Mouse (Mus musculus) CH12.LX (cell line): ENCODE measurements around the gene Cic. TPM values are rescaled to one million over a fixed set of nuclear protein-coding genes. Genes with fewer than 3 reads are reported as not detected.

Source experiments
- polyA plus RNA-seq: library from polyadenylated mRNA; unstranded; fragments of >175 nt; gene quantifications from 2 replicates; pipeline ENCODE4 v1.2.1, GENCODE M21; 2012; ENCODE audit warnings: low read depth; ENCODE audit not compliant: insufficient read length
- total RNA-seq, 2 experiments: library from RNA; depleted of rRNA; stranded (reverse); fragments of 300-350 nt in 1 of 2; fragments of >200 nt in 1 of 2; gene quantifications; 2 replicates each; pipeline ENCODE4 v1.2.3; 2012 to 2014

The Cic gene
- total and polyA plus RNA-seq, 3 experiments: 2.5 to 34.5 (median 21.7) TPM

Other genes starting within 250 kb of the Cic start
- gene Grik5, start 195.4 kb upstream of the Cic start, total RNA-seq (2012; rRNA removed): 0.88 and 2.1 TPM in 2 replicates
- gene Grik5, start 195.4 kb upstream of the Cic start, total RNA-seq (2014; rRNA removed): 0.80 and 1.0 TPM in 2 replicates
- gene Grik5, start 195.4 kb upstream of the Cic start, polyA plus RNA-seq: 1.5 and 2.0 TPM in 2 replicates
- 11.2 and 11.8 TPM in 2 replicates for gene Zfp574, start 195.1 kb upstream of the Cic start, total RNA-seq (2012; rRNA removed)
- gene Zfp574, start 195.1 kb upstream of the Cic start, total RNA-seq (2014; rRNA removed): 2.8 and 3.4 TPM in 2 replicates
- 11.9 and 13.3 TPM in 2 replicates for gene Zfp574, start 195.1 kb upstream of the Cic start, polyA plus RNA-seq
- 28.2 and 46.1 TPM in 2 replicates for gene Pou2f2, start 88.0 kb upstream of the Cic start, total RNA-seq (2012; rRNA removed)
- gene Pou2f2, start 88.0 kb upstream of the Cic start, total RNA-seq (2014; rRNA removed): 7.3 and 8.9 TPM in 2 replicates
- 72.1 and 102 TPM in 2 replicates for gene Pou2f2, start 88.0 kb upstream of the Cic start, polyA plus RNA-seq
- gene Dedd2, start 47.1 kb upstream of the Cic start, total RNA-seq (2012; rRNA removed): 11.7 and 12.1 TPM in 2 replicates
- gene Dedd2, start 47.1 kb upstream of the Cic start, total RNA-seq (2014; rRNA removed): 10.7 and 13.9 TPM in 2 replicates
- gene Dedd2, start 47.1 kb upstream of the Cic start, polyA plus RNA-seq: 10.2 and 10.6 TPM in 2 replicates
- gene Zfp526, start 46.3 kb upstream of the Cic start, total RNA-seq (2012; rRNA removed): 6.5 and 7.4 TPM in 2 replicates
- 2.0 and 2.2 TPM in 2 replicates for gene Zfp526, start 46.3 kb upstream of the Cic start, total RNA-seq (2014; rRNA removed)
- gene Zfp526, start 46.3 kb upstream of the Cic start, polyA plus RNA-seq: 6.5 and 7.0 TPM in 2 replicates
- 47.5 and 55.1 TPM in 2 replicates for gene Gsk3a, start 29.9 kb upstream of the Cic start, total RNA-seq (2012; rRNA removed)
- 44.1 and 45.8 TPM in 2 replicates for gene Gsk3a, start 29.9 kb upstream of the Cic start, total RNA-seq (2014; rRNA removed)
- 72.2 and 76.1 TPM in 2 replicates for gene Gsk3a, start 29.9 kb upstream of the Cic start, polyA plus RNA-seq
- 13.0 and 13.2 TPM in 2 replicates for gene Erf, start 16.9 kb upstream of the Cic start, total RNA-seq (2012; rRNA removed)
- 6.1 and 7.1 TPM in 2 replicates for gene Erf, start 16.9 kb upstream of the Cic start, total RNA-seq (2014; rRNA removed)
- 15.2 and 15.4 TPM in 2 replicates for gene Erf, start 16.9 kb upstream of the Cic start, polyA plus RNA-seq
- gene Pafah1b3, start 30.3 kb downstream of the Cic start, total RNA-seq (2012; rRNA removed): 22.7 and 50.2 TPM in 2 replicates
- gene Pafah1b3, start 30.3 kb downstream of the Cic start, total RNA-seq (2014; rRNA removed): 9.7 and 17.6 TPM in 2 replicates
- 5.9 TPM in 2 replicates for gene Pafah1b3, start 30.3 kb downstream of the Cic start, polyA plus RNA-seq
- not detected in 2 replicates for gene Prr19, start 33.7 kb downstream of the Cic start, total RNA-seq (2012; rRNA removed)
- gene Prr19, start 33.7 kb downstream of the Cic start, total RNA-seq (2014; rRNA removed): not detected in 2 replicates
- gene Prr19, start 33.7 kb downstream of the Cic start, polyA plus RNA-seq: not detected in 2 replicates
- not detected in 2 replicates for gene Tmem145, start 38.4 kb downstream of the Cic start, total RNA-seq (2012; rRNA removed)
- gene Tmem145, start 38.4 kb downstream of the Cic start, total RNA-seq (2014; rRNA removed): not detected in 2 replicates
- gene Tmem145, start 38.4 kb downstream of the Cic start, polyA plus RNA-seq: 0.10 TPM in 1 of 2 replicates, not detected in the other
- 0.92 and 1.7 TPM in 2 replicates for gene Megf8, start 49.5 kb downstream of the Cic start, total RNA-seq (2012; rRNA removed)
- gene Megf8, start 49.5 kb downstream of the Cic start, total RNA-seq (2014; rRNA removed): 0.50 and 0.62 TPM in 2 replicates
- 1.0 and 1.2 TPM in 2 replicates for gene Megf8, start 49.5 kb downstream of the Cic start, polyA plus RNA-seq
- gene Cnfn, start 102.0 kb downstream of the Cic start, total RNA-seq (2012; rRNA removed): not detected in 2 replicates
- gene Cnfn, start 102.0 kb downstream of the Cic start, total RNA-seq (2014; rRNA removed): not detected in 2 replicates
- gene Cnfn, start 102.0 kb downstream of the Cic start, polyA plus RNA-seq: not detected in 2 replicates
- gene Lipe, start 131.0 kb downstream of the Cic start, total RNA-seq (2012; rRNA removed): 2.7 and 3.4 TPM in 2 replicates
- 2.3 and 2.8 TPM in 2 replicates for gene Lipe, start 131.0 kb downstream of the Cic start, total RNA-seq (2014; rRNA removed)
- 5.9 and 6.4 TPM in 2 replicates for gene Lipe, start 131.0 kb downstream of the Cic start, polyA plus RNA-seq
- not detected in 2 replicates for gene Cxcl17, start 145.2 kb downstream of the Cic start, total RNA-seq (2012; rRNA removed)
- gene Cxcl17, start 145.2 kb downstream of the Cic start, total RNA-seq (2014; rRNA removed): not detected in 2 replicates
- gene Cxcl17, start 145.2 kb downstream of the Cic start, polyA plus RNA-seq: not detected in 2 replicates
- gene Ceacam1, start 209.9 kb downstream of the Cic start, total RNA-seq (2012; rRNA removed): 3.1 TPM in 2 replicates
- gene Ceacam1, start 209.9 kb downstream of the Cic start, total RNA-seq (2014; rRNA removed): 4.7 and 5.9 TPM in 2 replicates
- 19.2 and 25.1 TPM in 2 replicates for gene Ceacam1, start 209.9 kb downstream of the Cic start, polyA plus RNA-seq